Mouse (Mus musculus) neural tube, embryonic 10.5 days (tissue): ENCODE data around the gene Zfp426.

Source experiments
- DNase-seq: peaks from one replicate; pipeline ENCODE4 v3.0.0-alpha.2; 2017; ENCODE audit warnings: low spot score; ENCODE audit errors: extremely low spot score

Zfp426 gene

GRCm38 (mm10) chr9:20459377-20460317, 32.9 kb downstream of the Zfp426 start, which contains the start of gene Zfp26:
Gene Zfp26, minus strand, starts transcription at chr9:20460162.
- DNase-seq, result peak; percentile 81

- DNase-seq, result no peak
Measured at GRCm38 (mm10) chr9:20453647-20454046, 38.9 kb downstream of the Zfp426 start.

GRCm38 (mm10) chr9:20451493-20451892, 41.1 kb downstream of the Zfp426 start:
- no peak for DNase-seq

DNA sequence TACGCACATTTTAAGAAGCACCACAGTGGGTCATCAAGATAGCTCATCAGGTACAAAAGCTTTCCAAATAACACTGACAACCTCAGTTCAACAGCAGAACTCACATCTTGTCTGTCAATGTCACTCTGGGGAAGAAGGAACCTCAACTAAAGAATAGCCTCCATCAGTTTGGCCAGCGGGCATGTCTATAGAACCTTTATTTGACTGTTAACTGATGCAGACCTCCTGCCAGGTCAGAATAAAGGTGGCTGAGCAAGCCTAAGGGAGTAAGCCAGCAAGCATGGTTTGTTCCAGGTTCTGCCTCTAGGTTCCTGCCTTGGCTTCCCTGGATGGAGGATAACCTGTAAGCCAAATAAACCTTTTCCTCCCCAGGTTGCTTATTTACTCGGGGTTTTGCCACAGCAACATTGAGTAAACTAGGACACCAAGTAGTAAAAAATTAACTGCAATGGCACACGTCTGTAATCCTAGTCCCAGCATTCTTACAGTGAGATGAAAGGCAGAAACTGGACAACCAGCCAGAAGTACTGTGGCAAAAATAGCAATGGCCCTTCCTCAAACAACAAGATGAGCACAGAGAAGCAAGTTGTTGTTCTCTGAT, 49.3 kb downstream of the Zfp426 start:
- DNase-seq, result no peak

DNA sequence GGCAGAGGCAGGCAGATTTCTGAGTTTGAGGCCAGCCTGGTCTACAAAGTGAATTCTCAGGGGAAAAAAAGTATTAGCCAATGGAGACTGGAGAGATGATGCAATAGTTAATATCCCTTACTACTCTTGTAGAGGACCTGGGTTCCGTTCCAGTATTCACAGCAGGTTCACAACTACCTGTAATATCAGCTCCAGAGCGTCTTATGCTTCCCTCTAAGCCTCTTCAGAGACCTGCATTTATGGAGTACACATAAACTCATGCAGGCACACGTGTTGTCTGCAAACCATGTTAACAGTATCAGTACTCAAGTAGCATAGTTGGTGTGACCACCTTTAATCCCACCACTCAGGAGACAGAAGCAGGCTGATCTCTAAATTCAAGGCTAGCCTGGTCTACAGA, 62.5 kb downstream of the Zfp426 start:
- no peak for DNase-seq
